Mouse (Mus musculus): Measurements from ENCODE around the gene Zfp652.
"Not testable (repeated sequence)": the region's sequence is repeated elsewhere in the genome, so short reads cannot be mapped to it uniquely, and the experiment has no call there.

The Zfp652 gene

GRCm38 (mm10) chr11:95712563-95713224 lies at the start of gene Zfp652:
Gene Zfp652 (plus strand): TSS chr11:95712673.
- DNase-seq (ENCODE audit: low read depth, low spot score), result no peak

GRCm38 (mm10) chr11:95666529-95667149 lies 45.8 kb upstream of the Zfp652 start, which contains the start of gene Phb:
Gene Phb (plus strand): TSS chr11:95666957.
- peak; percentile 100 for DNase-seq (ENCODE audit: low read depth, low spot score)

GRCm38 (mm10) chr11:95667177-95667576 lies 45.3 kb upstream of the Zfp652 start:
- DNase-seq (ENCODE audit: low read depth, low spot score), result no peak

- not testable (repeated sequence) for DNase-seq (ENCODE audit: low read depth, low spot score)
Observed at GRCm38 (mm10) chr11:95668086-95668485, 44.4 kb upstream of the Zfp652 start.

- DNase-seq (ENCODE audit: low read depth, low spot score), result no peak
Observed at GRCm38 (mm10) chr11:95675498-95675897, 37.0 kb upstream of the Zfp652 start.

GRCm38 (mm10) chr11:95676307-95676706 lies 36.2 kb upstream of the Zfp652 start:
- DNase-seq (ENCODE audit: low read depth, low spot score), result no peak

- no peak for DNase-seq (ENCODE audit: low read depth, low spot score)
Observed at GRCm38 (mm10) chr11:95677925-95678701, 34.4 kb upstream of the Zfp652 start.

- no peak for DNase-seq (ENCODE audit: low read depth, low spot score)
Observed at GRCm38 (mm10) chr11:95681995-95682601, 30.4 kb upstream of the Zfp652 start.

- DNase-seq (ENCODE audit: low read depth, low spot score), result no peak
Observed at GRCm38 (mm10) chr11:95682946-95683345, 29.5 kb upstream of the Zfp652 start.

GRCm38 (mm10) chr11:95686031-95686430 lies 26.4 kb upstream of the Zfp652 start:
- no peak for DNase-seq (ENCODE audit: low read depth, low spot score)

- no peak for DNase-seq (ENCODE audit: low read depth, low spot score)
Observed at GRCm38 (mm10) chr11:95687084-95687656, 25.3 kb upstream of the Zfp652 start.

- no peak for DNase-seq (ENCODE audit: low read depth, low spot score)
Observed at GRCm38 (mm10) chr11:95688515-95688914, 24.0 kb upstream of the Zfp652 start.

- DNase-seq (ENCODE audit: low read depth, low spot score), result no peak
Observed at GRCm38 (mm10) chr11:95688981-95689380, 23.5 kb upstream of the Zfp652 start.

GRCm38 (mm10) chr11:95689544-95689943 lies 22.9 kb upstream of the Zfp652 start:
- DNase-seq (ENCODE audit: low read depth, low spot score), result no peak

GRCm38 (mm10) chr11:95698541-95698940 lies 13.9 kb upstream of the Zfp652 start:
- no peak for DNase-seq (ENCODE audit: low read depth, low spot score)

GRCm38 (mm10) chr11:95700778-95701739 lies 11.4 kb upstream of the Zfp652 start:
- no peak for DNase-seq (ENCODE audit: low read depth, low spot score)

GRCm38 (mm10) chr11:95704032-95704969 lies 8.2 kb upstream of the Zfp652 start:
- DNase-seq (ENCODE audit: low read depth, low spot score), result no peak

- DNase-seq (ENCODE audit: low read depth, low spot score), result peak; percentile 29
Observed at GRCm38 (mm10) chr11:95704970-95705330, 7.5 kb upstream of the Zfp652 start.

- no peak for DNase-seq (ENCODE audit: low read depth, low spot score)
Observed at GRCm38 (mm10) chr11:95709534-95710040, 2.9 kb upstream of the Zfp652 start.
